Mouse (Mus musculus) kidney, embryonic 14.5 days (tissue): ENCODE data around the gene Zswim5. TPM values are rescaled to one million over a fixed set of nuclear protein-coding genes. Genes with fewer than 3 reads are reported as not detected.

Experiments used
- ATAC-seq: fragments of 200-750 bp; cut with Nextera tagmentation; 2 replicates; pipeline ENCODE4 v1.8.0; 2017; ENCODE audit warnings: moderate number of reproducible peaks, mild to moderate bottlenecking, moderate TSS enrichment, moderate library complexity; ENCODE audit not compliant: low FRiP score, low TSS enrichment
- H3K27ac ChIP-seq: fragments of 300-500 bp; sonication (generic); 2 replicates; pipeline ENCODE4 v1.5.1; 2014; ENCODE audit warnings: low read depth, mild to moderate bottlenecking, low read length, moderate library complexity, mixed read lengths
- H3K27me3 ChIP-seq: fragments of 300-500 bp; sonication (generic); 2 replicates; pipeline ENCODE4 v1.6.1; 2014; ENCODE audit warnings: mild to moderate bottlenecking, low read length; ENCODE audit not compliant: control insufficient read depth, insufficient read depth
- H3K36me3 ChIP-seq: fragments of 300-500 bp; sonication (generic); 2 replicates; pipeline ENCODE4 v1.6.1; 2014; ENCODE audit warnings: low read length, mixed read lengths; ENCODE audit not compliant: control insufficient read depth, insufficient read depth
- H3K4me1 ChIP-seq: fragments of 300-500 bp; sonication (generic); 2 replicates; pipeline ENCODE4 v1.6.1; 2014; ENCODE audit warnings: low read length, mixed read lengths; ENCODE audit not compliant: control insufficient read depth, insufficient read depth
- H3K4me2 ChIP-seq: fragments of 300-500 bp; sonication (generic); replicated peaks from 2 replicates; pipeline ENCODE4 v1.6.1; 2014; ENCODE audit warnings: low read depth, mild to moderate bottlenecking, low read length
- H3K4me3 ChIP-seq: fragments of 300-500 bp; sonication (generic); 2 replicates; pipeline ENCODE4 v1.5.1; 2014; ENCODE audit warnings: mild to moderate bottlenecking, low read length
- H3K9ac ChIP-seq: fragments of 300-500 bp; sonication (generic); 2 replicates; pipeline ENCODE4 v1.6.1; 2014; ENCODE audit warnings: low read depth, mild to moderate bottlenecking, low read length, moderate library complexity
- H3K9me3 ChIP-seq: fragments of 300-500 bp; sonication (generic); 2 replicates; pipeline ENCODE4 v1.6.1; 2016; ENCODE audit warnings: low read length; ENCODE audit not compliant: control insufficient read depth
- WGBS: fragments of 180-500 bp; shearing (Covaris S2); extraction: QIAGEN DNeasy Blood & Tissue Kit; methylation state at CpG from one replicate; pipeline ENCODE4 v1.1.7; 2014; 5-methylcytosine and 5-hydroxymethylcytosine counted together
- polyA plus RNA-seq: library from polyadenylated mRNA; unstranded; fragments of >200 nt; fragmentation: Nextera tagmentation; extraction: Ambion mirVana; gene quantifications from 2 replicates; pipeline ENCODE4 v1.2.1, GENCODE M21; 2014

The Zswim5 gene
- polyA plus RNA-seq, 1 experiment from 2014 or later: 2.1 TPM

DNA sequence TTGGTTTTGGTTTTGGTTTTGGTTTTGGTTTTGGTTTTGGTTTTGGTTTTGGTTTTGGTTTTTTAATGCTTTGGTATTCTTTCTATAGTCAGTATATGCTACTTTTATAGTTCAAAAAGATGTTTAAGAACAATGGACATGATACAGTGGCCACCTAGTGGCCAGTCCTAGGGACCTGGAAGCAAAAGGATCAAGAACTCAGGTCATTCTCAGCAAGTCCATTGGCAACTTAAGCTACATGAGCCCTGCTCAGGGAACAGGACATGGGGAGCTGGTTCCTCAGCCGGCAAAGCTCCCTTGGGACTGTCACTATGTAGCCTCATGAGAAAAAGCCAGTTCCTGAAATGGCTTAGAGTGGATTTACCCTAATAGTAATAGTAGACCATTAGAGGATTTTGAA lies 74.5 kb downstream of the Zswim5 start:
- Histone ChIP-seq H3K36me3 (no peaks in the 10 kb centered on the region), H3K9me3 (no peaks in the 10 kb centered on the region), H3K9ac (no peak overlapping the region), H3K4me3 (no peak overlapping the region), H3K4me2 (no peak overlapping the region), H3K27ac (no peak overlapping the region), H3K4me1 (no peaks in the 10 kb centered on the region), H3K27me3 (no peaks in the 10 kb centered on the region)
- WGBS: 53% methylated on average over 1 of the region's 1 CpGs
- ATAC-seq: no peak

DNA sequence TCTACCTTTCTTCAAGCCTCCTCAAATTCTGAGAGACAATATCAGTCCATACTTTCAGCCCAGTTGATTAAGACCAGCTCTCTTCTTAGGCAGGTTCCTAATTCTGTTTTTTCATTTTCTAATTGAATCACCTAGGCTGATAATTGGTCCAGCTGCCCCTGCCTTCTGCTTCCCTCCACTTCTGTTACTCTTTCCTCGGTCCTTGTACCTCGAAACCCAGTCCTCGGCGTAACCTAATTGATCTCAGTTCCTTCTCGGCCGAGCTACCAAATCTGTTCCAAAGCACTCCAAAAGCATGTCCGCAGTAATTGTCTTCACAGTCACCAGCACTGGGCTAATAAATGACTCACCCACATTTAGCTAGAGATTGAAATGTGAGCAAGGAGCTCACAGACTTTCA lies 77.8 kb downstream of the Zswim5 start:
- WGBS: 88% methylated on average over 7 of the region's 7 CpGs

DNA sequence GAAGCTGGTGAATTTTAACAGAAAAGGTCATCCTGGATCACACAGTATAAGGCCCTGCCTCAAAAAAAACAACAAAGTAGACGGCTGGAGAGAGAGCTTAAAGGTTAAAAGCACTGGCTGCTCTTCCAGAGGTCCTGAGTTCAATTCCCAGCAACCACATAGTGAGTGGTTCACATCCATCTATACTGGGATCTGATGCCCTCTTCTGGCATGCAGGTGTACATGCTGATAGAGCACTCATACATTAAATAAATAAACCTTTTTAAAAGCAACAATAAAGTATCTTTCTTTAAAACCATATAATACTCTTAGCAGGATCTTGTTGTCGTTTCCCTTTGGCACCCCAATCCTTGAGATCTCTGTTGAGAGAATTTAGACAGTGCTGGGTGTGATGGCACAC lies 99.3 kb downstream of the Zswim5 start:
- Histone ChIP-seq H3K4me3 (no peak overlapping the region), H3K9me3 (no peaks in the 10 kb centered on the region), H3K4me1 (no peaks in the 10 kb centered on the region), H3K27me3 (no peaks in the 10 kb centered on the region), H3K27ac (no peak overlapping the region), H3K4me2 (no peak overlapping the region), H3K9ac (no peak overlapping the region), H3K36me3 (peaks cover 3% of the 10 kb centered on the region; the same call in 1 of the 2 replicates)
- 53% methylated on average over 2 of the region's 2 CpGs for WGBS
- no peak for ATAC-seq

More for the DNA sequence above, 77.8 kb downstream of the Zswim5 start:
- no peak overlapping the region for H3K4me3 ChIP-seq
- no peaks in the 10 kb centered on the region for H3K27me3 ChIP-seq
- H3K9me3 ChIP-seq: no peaks in the 10 kb centered on the region
- no peak for ATAC-seq
- H3K27ac ChIP-seq: no peak overlapping the region
- H3K4me2 ChIP-seq: no peak overlapping the region
- no peaks in the 10 kb centered on the region for H3K4me1 ChIP-seq
- H3K36me3 ChIP-seq: no peaks in the 10 kb centered on the region
- no peak overlapping the region for H3K9ac ChIP-seq

DNA sequence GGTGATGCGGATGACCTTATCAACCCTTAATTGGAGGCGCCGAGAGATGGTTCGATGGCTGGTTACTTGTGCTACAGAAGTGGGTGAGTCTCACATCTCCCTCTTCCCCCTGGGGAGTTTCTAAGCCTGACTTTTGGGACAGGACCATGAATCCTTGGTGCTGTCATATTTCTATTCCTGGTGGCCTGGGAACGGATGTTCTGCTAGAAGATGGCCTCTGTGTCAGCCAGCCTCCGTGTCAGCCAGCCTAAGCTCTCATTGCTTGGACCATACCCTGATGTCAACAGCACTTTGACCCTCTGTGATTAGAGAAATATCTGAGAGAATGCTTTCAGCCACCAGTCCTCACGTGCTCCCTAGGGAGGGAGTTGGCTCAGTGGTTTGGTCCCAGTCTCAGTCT lies 108.5 kb downstream of the Zswim5 start:
- H3K4me2 ChIP-seq: no peak overlapping the region
- H3K4me1 ChIP-seq: no peaks in the 10 kb centered on the region
- WGBS: 91% methylated on average over 7 of the region's 7 CpGs
- peaks cover 11% of the 10 kb centered on the region; the same call in 1 of the 2 replicates for H3K36me3 ChIP-seq
- no peak overlapping the region for H3K4me3 ChIP-seq
- no peak overlapping the region for H3K27ac ChIP-seq
- H3K27me3 ChIP-seq: no peaks in the 10 kb centered on the region
- no peaks in the 10 kb centered on the region for H3K9me3 ChIP-seq
- no peak overlapping the region for H3K9ac ChIP-seq
- no peak for ATAC-seq

DNA sequence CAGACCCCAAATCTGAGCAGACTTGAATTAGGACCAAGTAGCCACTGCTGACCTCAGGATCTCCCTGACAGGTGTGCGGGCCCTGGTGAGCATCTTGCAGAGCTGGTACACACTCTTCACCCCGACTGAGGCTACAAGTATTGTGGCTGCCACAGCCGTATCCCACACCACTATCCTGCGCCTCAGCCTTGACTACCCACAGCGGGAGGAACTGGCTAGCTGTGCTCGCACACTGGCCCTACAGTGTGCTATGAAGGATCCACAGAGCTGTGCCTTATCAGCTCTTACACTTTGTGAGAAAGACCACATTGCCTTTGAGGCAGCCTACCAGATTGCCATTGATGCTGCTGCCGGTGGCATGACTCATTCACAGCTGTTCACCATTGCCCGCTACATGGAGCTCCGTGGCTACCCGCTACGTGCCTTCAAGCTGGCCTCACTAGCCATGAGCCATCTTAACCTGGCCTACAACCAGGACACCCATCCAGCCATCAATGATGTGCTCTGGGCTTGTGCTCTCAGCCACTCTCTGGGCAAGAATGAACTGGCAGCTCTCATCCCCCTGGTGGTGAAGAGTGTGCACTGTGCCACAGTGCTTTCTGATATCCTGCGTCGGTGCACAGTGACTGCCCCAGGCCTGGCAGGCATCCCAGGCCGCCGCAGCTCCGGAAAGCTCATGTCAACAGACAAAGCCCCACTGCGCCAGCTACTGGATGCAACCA lies 109.4 kb downstream of the Zswim5 start:
- Histone ChIP-seq H3K27ac (no peak overlapping the region), H3K9me3 (no peaks in the 10 kb centered on the region), H3K4me3 (no peak overlapping the region), H3K36me3 (peaks cover 15% of the 10 kb centered on the region; the same call in 1 of the 2 replicates), H3K4me2 (no peak overlapping the region), H3K4me1 (no peaks in the 10 kb centered on the region), H3K9ac (no peak overlapping the region), H3K27me3 (no peaks in the 10 kb centered on the region)
- 71% methylated on average over 17 of the region's 17 CpGs for WGBS
- ATAC-seq: peak; percentile 84

DNA sequence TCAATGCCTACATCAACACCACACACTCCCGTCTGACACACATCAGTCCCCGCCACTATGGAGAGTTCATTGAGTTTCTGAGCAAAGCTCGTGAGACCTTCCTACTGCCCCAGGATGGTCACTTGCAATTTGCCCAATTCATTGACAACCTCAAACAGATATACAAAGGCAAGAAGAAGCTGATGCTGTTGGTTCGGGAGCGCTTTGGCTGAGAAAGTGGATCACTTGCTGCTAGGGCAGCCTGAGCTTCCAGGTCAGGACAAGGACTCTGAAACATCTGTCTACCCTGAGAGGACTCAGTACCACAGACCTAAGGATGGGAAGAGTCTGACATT lies 109.9 kb downstream of the Zswim5 start:
- WGBS: 77% methylated on average over 5 of the region's 5 CpGs
- Histone ChIP-seq H3K27me3 (no peaks in the 10 kb centered on the region), H3K9me3 (no peaks in the 10 kb centered on the region), H3K27ac (no peak overlapping the region), H3K4me1 (no peaks in the 10 kb centered on the region), H3K4me3 (no peak overlapping the region), H3K4me2 (no peak overlapping the region), H3K9ac (no peak overlapping the region), H3K36me3 (peaks cover 15% of the 10 kb centered on the region; the same call in 1 of the 2 replicates)
- no peak for ATAC-seq

DNA sequence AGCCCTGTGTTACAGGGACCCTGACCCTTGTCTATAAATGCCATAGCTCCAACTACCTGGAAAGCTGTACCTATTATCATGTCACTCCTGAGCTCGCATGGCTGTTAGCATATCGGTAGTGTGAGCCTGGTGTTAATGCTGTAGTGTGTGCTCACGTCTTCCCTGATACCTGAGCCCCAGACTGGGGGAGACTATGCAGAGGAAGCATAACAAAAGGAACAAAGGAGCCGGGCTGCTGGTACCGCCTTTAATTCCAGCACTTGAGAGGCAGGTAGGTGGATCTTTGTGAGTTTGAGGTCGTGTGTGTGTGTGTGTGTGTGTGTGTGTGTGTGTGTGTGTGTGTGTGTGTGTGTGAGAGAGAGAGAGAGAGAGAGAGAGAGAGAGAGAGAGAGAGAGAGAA lies 112.6 kb downstream of the Zswim5 start:
- 60% methylated on average over 6 of the region's 6 CpGs for WGBS
- H3K9ac ChIP-seq: no peak overlapping the region

DNA sequence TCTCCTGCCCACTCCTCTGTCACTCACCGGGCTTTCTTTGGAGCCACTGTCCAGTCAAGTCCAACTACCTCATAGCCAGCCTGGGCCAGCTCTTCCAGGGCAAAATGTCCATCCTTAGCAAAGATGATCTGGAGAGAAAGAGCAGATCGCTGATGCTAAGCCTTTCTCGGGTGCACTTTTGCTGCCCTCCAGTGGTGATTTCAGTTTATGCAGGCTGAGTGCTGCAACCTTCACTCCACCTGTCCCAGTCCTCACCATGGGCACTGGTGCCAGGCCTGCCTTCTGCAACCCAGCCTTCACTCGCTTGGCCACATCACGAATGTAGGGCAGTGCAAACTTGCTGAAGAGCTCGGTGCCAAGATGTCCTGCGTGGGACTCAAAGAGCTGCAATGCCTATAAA lies 114.2 kb downstream of the Zswim5 start:
- Histone ChIP-seq H3K27ac (no peak overlapping the region), H3K9me3 (no peaks in the 10 kb centered on the region), H3K36me3 (peaks cover 15% of the 10 kb centered on the region; the same call in 1 of the 2 replicates), H3K9ac (no peak overlapping the region), H3K27me3 (no peaks in the 10 kb centered on the region), H3K4me1 (peaks cover 18% of the 10 kb centered on the region; the same call in 1 of the 2 replicates), H3K4me3 (no peak overlapping the region), H3K4me2 (no peak overlapping the region)
- ATAC-seq: no peak
- WGBS: 11% methylated on average over 7 of the region's 7 CpGs

More for the DNA sequence above, 112.6 kb downstream of the Zswim5 start:
- Histone ChIP-seq H3K4me2 (no peak overlapping the region), H3K4me1 (peaks cover 8% of the 10 kb centered on the region; the same call in 1 of the 2 replicates), H3K27ac (no peak overlapping the region), H3K27me3 (no peaks in the 10 kb centered on the region), H3K36me3 (peaks cover 15% of the 10 kb centered on the region; the same call in 1 of the 2 replicates), H3K9me3 (no peaks in the 10 kb centered on the region), H3K4me3 (no peak overlapping the region)
- ATAC-seq: no peak
